Mouse (Mus musculus) retina, postnatal 1 day (tissue): ENCODE data around the gene 4930432M17Rik.

Source experiments
- DNase-seq: peaks from one replicate; pipeline ENCODE4 v3.0.0-alpha.2; 2012

4930432M17Rik gene

GRCm38 (mm10) chr3:121678935-121679334 lies 8.4 kb downstream of the 4930432M17Rik start:
- DNase-seq: no peak

GRCm38 (mm10) chr3:121679443-121679842 lies 8.9 kb downstream of the 4930432M17Rik start:
- no peak for DNase-seq

GRCm38 (mm10) chr3:121680187-121680586 lies 9.6 kb downstream of the 4930432M17Rik start:
- DNase-seq: no peak

GRCm38 (mm10) chr3:121682439-121683411 lies 12.2 kb downstream of the 4930432M17Rik start:
- no peak for DNase-seq

- no peak for DNase-seq
Observed at GRCm38 (mm10) chr3:121684552-121684951, 14.0 kb downstream of the 4930432M17Rik start.

GRCm38 (mm10) chr3:121684963-121685362 lies 14.4 kb downstream of the 4930432M17Rik start:
- no peak for DNase-seq

- no peak for DNase-seq
Observed at GRCm38 (mm10) chr3:121685985-121686384, 15.4 kb downstream of the 4930432M17Rik start.

GRCm38 (mm10) chr3:121686408-121686911 lies 15.9 kb downstream of the 4930432M17Rik start:
- DNase-seq: peak; percentile 48

- DNase-seq: no peak
Observed at GRCm38 (mm10) chr3:121687741-121688140, 17.2 kb downstream of the 4930432M17Rik start.

GRCm38 (mm10) chr3:121689029-121689428 lies 18.5 kb downstream of the 4930432M17Rik start:
- DNase-seq: no peak

GRCm38 (mm10) chr3:121689697-121690096 lies 19.1 kb downstream of the 4930432M17Rik start:
- DNase-seq: no peak

GRCm38 (mm10) chr3:121693001-121693730 lies 22.6 kb downstream of the 4930432M17Rik start:
- no peak for DNase-seq

GRCm38 (mm10) chr3:121693746-121694145 lies 23.2 kb downstream of the 4930432M17Rik start:
- no peak for DNase-seq

- no peak for DNase-seq
Observed at GRCm38 (mm10) chr3:121697169-121697568, 26.6 kb downstream of the 4930432M17Rik start.

- DNase-seq: no peak
Observed at GRCm38 (mm10) chr3:121699401-121699800, 28.8 kb downstream of the 4930432M17Rik start.

GRCm38 (mm10) chr3:121699849-121700248 lies 29.3 kb downstream of the 4930432M17Rik start:
- no peak for DNase-seq

- DNase-seq: peak; percentile 84
Observed at GRCm38 (mm10) chr3:121700364-121700952, 29.9 kb downstream of the 4930432M17Rik start.

- no peak for DNase-seq
Observed at GRCm38 (mm10) chr3:121703155-121703879, 32.8 kb downstream of the 4930432M17Rik start.

GRCm38 (mm10) chr3:121703880-121704243 lies 33.3 kb downstream of the 4930432M17Rik start:
- no peak for DNase-seq

GRCm38 (mm10) chr3:121706087-121706486 lies 35.5 kb downstream of the 4930432M17Rik start:
- no peak for DNase-seq

GRCm38 (mm10) chr3:121707106-121707505 lies 36.5 kb downstream of the 4930432M17Rik start:
- DNase-seq: no peak

GRCm38 (mm10) chr3:121710894-121711531 lies 40.5 kb downstream of the 4930432M17Rik start:
- DNase-seq: no peak
